Mouse (Mus musculus) liver, embryonic 14 days (tissue): ENCODE data around the gene Krr1. TPM values are rescaled to one million over a fixed set of nuclear protein-coding genes. Genes with fewer than 3 reads are reported as not detected.

Experiments
- polyA plus RNA-seq: library from polyadenylated mRNA; depleted of rRNA; stranded (reverse); fragments of >200 nt; gene quantifications from 2 replicates; pipeline ENCODE4 v1.2.3, GENCODE M21; 2012; rRNA removed

The Krr1 gene
- polyA plus RNA-seq: 11.2 and 12.9 TPM in 2 replicates

GRCm38 (mm10) chr10:111972542-111973361 is at the start of gene Krr1:
Gene Krr1, plus strand, starts transcription at chr10:111972664.

GRCm38 (mm10) chr10:112002544-112003215 is 30.2 kb downstream of the Krr1 start, which contains the start of gene Glipr1:
Gene Glipr1, minus strand, starts transcription at chr10:112002631.

Other genes with a start within 250 kb of the Krr1 start
- 7.0 and 10.3 TPM in 2 replicates for gene Glipr1, start 30.0 kb downstream of the Krr1 start, polyA plus RNA-seq
- gene Glipr1l1, start 87.5 kb downstream of the Krr1 start, polyA plus RNA-seq: not detected in 2 replicates
- gene Glipr1l2, start 110.7 kb downstream of the Krr1 start, polyA plus RNA-seq: not detected in 2 replicates
- gene Glipr1l3, start 187.7 kb downstream of the Krr1 start, polyA plus RNA-seq: not detected in 2 replicates
- 0.01 TPM in 2 replicates for gene Caps2, start 191.0 kb downstream of the Krr1 start, polyA plus RNA-seq